Mouse (Mus musculus) heart, postnatal 25 days (tissue): ENCODE results near the gene Slc35f6. TPM values are rescaled to one million over a fixed set of nuclear protein-coding genes. Genes with fewer than 3 reads are reported as not detected.
A peak's percentile ranks its signal among the peaks of the same experiment; 100 is the strongest.

Experiments
- DNase-seq: peaks from one replicate; pipeline ENCODE4 v3.0.0; 2022; ENCODE audit warnings: low spot score
- intact Hi-C: fragments of 180-260 bp; cut with DNase I; formaldehyde crosslinking; loops from one replicate; pipeline ENCODE4 v1.15.1; 2025
- total RNA-seq, 2 experiments: library from RNA; stranded (reverse); gene quantifications; 2 replicates each; pipeline ENCODE4 v1.2.3; 2021

The Slc35f6 gene
- total RNA-seq, result 10 to 100 TPM; 44.1 to 47.2 TPM

GRCm38 (mm10) chr5:30647815-30648560, at the start of gene Slc35f6:
Gene Slc35f6, plus strand, starts transcription at chr5:30647933.
- intact Hi-C loops, result loop anchor here (2.0 kb wide), 1 partner anchor 17 kb away; no protein-coding TSS in a partner anchor
- peak; percentile 90 for DNase-seq

- intact Hi-C loops, result no loop called here
- no peak for DNase-seq
Measured at GRCm38 (mm10) chr5:30601397-30601796, 46.3 kb upstream of the Slc35f6 start.

GRCm38 (mm10) chr5:30603255-30603654, 44.5 kb upstream of the Slc35f6 start:
- intact Hi-C loops, result no loop called here
- no peak for DNase-seq

GRCm38 (mm10) chr5:30603926-30604325, 43.8 kb upstream of the Slc35f6 start:
- DNase-seq, result no peak
- intact Hi-C loops, result no loop called here

- no peak for DNase-seq
- intact Hi-C loops, result no loop called here
Measured at GRCm38 (mm10) chr5:30604769-30605188, 43.0 kb upstream of the Slc35f6 start.

- no peak for DNase-seq
- intact Hi-C loops, result no loop called here
Measured at GRCm38 (mm10) chr5:30605649-30606048, 42.1 kb upstream of the Slc35f6 start.

- intact Hi-C loops, result no loop called here
- DNase-seq, result peak; percentile 49
Measured at GRCm38 (mm10) chr5:30606424-30607073, 41.2 kb upstream of the Slc35f6 start.

- intact Hi-C loops, result no loop called here
Measured at GRCm38 (mm10) chr5:30609094-30609493, 38.6 kb upstream of the Slc35f6 start.

GRCm38 (mm10) chr5:30609918-30610645, 37.7 kb upstream of the Slc35f6 start:
- DNase-seq, result no peak
- intact Hi-C loops, result loop anchor here (5.0 kb wide), 1 partner anchor 33 kb away; no protein-coding TSS in a partner anchor

More at GRCm38 (mm10) chr5:30609094-30609493, 38.6 kb upstream of the Slc35f6 start:
- DNase-seq, result no peak

- no peak for DNase-seq
- intact Hi-C loops, result loop anchor here (5.0 kb wide), 1 partner anchor 34 kb away; no protein-coding TSS in a partner anchor
Measured at GRCm38 (mm10) chr5:30611091-30611490, 36.6 kb upstream of the Slc35f6 start.

GRCm38 (mm10) chr5:30611689-30612088, 36.0 kb upstream of the Slc35f6 start:
- intact Hi-C loops, result loop anchor here (5.0 kb wide), 1 partner anchor 34 kb away; no protein-coding TSS in a partner anchor
- no peak for DNase-seq

GRCm38 (mm10) chr5:30612575-30612974, 35.2 kb upstream of the Slc35f6 start:
- no peak for DNase-seq
- intact Hi-C loops, result loop anchor here (5.0 kb wide), 1 partner anchor 35 kb away; no protein-coding TSS in a partner anchor

- intact Hi-C loops, result loop anchor here (5.0 kb wide), 1 partner anchor 36 kb away; no protein-coding TSS in a partner anchor
- no peak for DNase-seq
Measured at GRCm38 (mm10) chr5:30613242-30613641, 34.5 kb upstream of the Slc35f6 start.

GRCm38 (mm10) chr5:30614221-30614620, 33.5 kb upstream of the Slc35f6 start:
- DNase-seq, result peak; percentile 51
- intact Hi-C loops, result loop anchor here (5.0 kb wide), 1 partner anchor 37 kb away; no protein-coding TSS in a partner anchor

GRCm38 (mm10) chr5:30615416-30615815, 32.3 kb upstream of the Slc35f6 start:
- intact Hi-C loops, result no loop called here
- DNase-seq, result no peak

GRCm38 (mm10) chr5:30615819-30616218, 31.9 kb upstream of the Slc35f6 start:
- intact Hi-C loops, result no loop called here
- DNase-seq, result no peak

GRCm38 (mm10) chr5:30616644-30617043, 31.1 kb upstream of the Slc35f6 start:
- intact Hi-C loops, result no loop called here
- no peak for DNase-seq

GRCm38 (mm10) chr5:30617357-30617756, 30.4 kb upstream of the Slc35f6 start:
- DNase-seq, result no peak
- intact Hi-C loops, result no loop called here

GRCm38 (mm10) chr5:30617851-30618250, 29.9 kb upstream of the Slc35f6 start:
- peak; percentile 51 for DNase-seq
- intact Hi-C loops, result loop anchor here (2.0 kb wide), 1 partner anchor 27 kb away; no protein-coding TSS in a partner anchor

GRCm38 (mm10) chr5:30618376-30619003, 29.2 kb upstream of the Slc35f6 start:
- intact Hi-C loops, result loop anchor here (2.0 kb wide), 1 partner anchor 28 kb away; no protein-coding TSS in a partner anchor
- no peak for DNase-seq
